Mouse (Mus musculus): ENCODE measurements around the gene Sipa1l3.

DNA sequence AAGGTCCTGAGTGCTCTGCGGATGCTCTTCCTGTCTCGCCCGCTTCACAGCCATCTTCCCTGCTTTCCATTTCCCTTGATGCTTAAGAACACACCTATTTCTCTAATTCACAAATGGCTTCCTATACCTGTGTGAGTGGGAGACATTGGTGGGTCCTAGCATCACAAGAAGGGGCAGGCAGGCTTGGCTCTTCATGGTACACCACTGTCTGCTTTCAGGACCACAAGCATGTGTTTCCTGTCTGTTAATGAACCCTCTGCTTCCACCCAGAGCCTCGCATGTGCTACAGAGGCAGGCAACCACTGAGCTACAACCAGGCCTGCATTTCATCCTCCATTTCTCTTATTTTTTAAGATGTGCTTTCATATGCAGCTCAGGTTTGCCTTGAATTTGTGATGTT, 116.4 kb downstream of the Sipa1l3 start:
- TF ChIP-seq EP300 (optimal IDR thresholded peaks at IDR 0.05), result no peak
- TF ChIP-seq CTCF (IDR thresholded peaks at IDR 0.05; ENCODE audit: low read depth), result no peak

Measured in stomach, postnatal 0 days (tissue).